Mouse (Mus musculus) gastrocnemius, postnatal 14 days (tissue): ENCODE measurements around the gene Sf3a2. TPM values are rescaled to one million over a fixed set of nuclear protein-coding genes. Genes with fewer than 3 reads are reported as not detected.

ENCODE experiments used
- DNase-seq: peaks from one replicate; pipeline ENCODE4 v3.0.0; 2021; ENCODE audit warnings: mixed read lengths
- intact Hi-C: fragments of 180-260 bp; cut with DNase I; formaldehyde crosslinking; loops from one replicate; pipeline ENCODE4 v1.15.1; 2025; ENCODE audit warnings: low total_unique reads
- long read RNA-seq, 2 experiments: library from polyadenylated mRNA; stranded (forward); transcript quantifications; one replicate each; pipeline ENCODE4 v2.0.0; 2021
- total RNA-seq, 2 experiments: library from RNA; stranded (reverse); gene quantifications; 2 replicates each; pipeline ENCODE4 v1.2.3; 2021

Gene Sf3a2
- 10 to 100 TPM; 23.6 to 30.0 TPM for total RNA-seq
- long read RNA-seq, experiment 1, transcript Sf3a2-203 (9 exons, 2,213 nt): major isoform, 21 of 30 reads
- long read RNA-seq, experiment 1, partial matches to known transcripts: 3 of 30 reads
- long read RNA-seq, experiment 1, other reads (novel, unspliced or antisense): 5 of 30 reads
- long read RNA-seq, experiment 2, transcript Sf3a2-203 (9 exons, 2,213 nt): major isoform, 32 of 41 reads
- long read RNA-seq, experiment 2, partial matches to known transcripts: 0 of 41 reads
- long read RNA-seq, experiment 2, other reads (novel, unspliced or antisense): 7 of 41 reads

GRCm38 (mm10) chr10:80798150-80799006 lies at the start of gene Sf3a2, which contains the start of gene Plekhj1:
Gene Sf3a2 (plus strand): TSS chr10:80798198.
Gene Plekhj1 (minus strand): TSS chr10:80798626.
- peak; percentile 95 for DNase-seq
- intact Hi-C loops: no loop called here

GRCm38 (mm10) chr10:80748609-80749008 lies 49.4 kb upstream of the Sf3a2 start:
- intact Hi-C loops: loop anchor here (2.0 to 5.0 kb wide), 2 partner anchors 44 to 128 kb away; no protein-coding TSS in a partner anchor
- peak; percentile 65 for DNase-seq

- intact Hi-C loops: no loop called here
Observed at GRCm38 (mm10) chr10:80751188-80751832, 46.7 kb upstream of the Sf3a2 start.

DNA sequence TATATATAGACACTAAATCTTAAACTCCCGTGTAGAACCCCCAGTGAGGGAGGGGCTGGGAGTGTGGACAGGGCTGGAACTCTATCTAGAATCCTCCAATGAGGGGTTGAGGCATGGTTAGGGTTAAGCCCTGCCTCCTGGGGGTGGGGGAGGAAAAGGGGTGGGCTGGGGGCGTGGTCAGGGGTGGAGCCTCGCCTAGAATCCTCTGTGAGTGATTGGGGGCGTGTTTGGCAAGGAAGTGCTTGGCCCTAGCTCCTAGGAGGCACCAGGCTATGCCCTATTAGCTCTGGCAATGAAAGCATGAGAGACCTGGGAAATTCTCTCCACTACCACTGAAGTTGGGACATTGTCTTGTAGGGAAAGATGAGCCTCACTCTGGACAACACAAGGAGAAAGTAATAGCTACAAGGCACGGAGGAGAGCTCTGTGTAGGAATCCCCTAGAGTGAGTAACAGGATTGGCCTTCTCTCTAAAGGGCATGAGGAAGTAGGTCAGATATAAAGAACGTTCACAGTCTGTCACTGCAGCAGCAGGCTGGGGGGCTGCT lies 45.8 kb upstream of the Sf3a2 start:
- intact Hi-C loops: no loop called here
- DNase-seq: peak; percentile 90

More at GRCm38 (mm10) chr10:80751188-80751832, 46.7 kb upstream of the Sf3a2 start:
- DNase-seq: peak; percentile 74

DNA sequence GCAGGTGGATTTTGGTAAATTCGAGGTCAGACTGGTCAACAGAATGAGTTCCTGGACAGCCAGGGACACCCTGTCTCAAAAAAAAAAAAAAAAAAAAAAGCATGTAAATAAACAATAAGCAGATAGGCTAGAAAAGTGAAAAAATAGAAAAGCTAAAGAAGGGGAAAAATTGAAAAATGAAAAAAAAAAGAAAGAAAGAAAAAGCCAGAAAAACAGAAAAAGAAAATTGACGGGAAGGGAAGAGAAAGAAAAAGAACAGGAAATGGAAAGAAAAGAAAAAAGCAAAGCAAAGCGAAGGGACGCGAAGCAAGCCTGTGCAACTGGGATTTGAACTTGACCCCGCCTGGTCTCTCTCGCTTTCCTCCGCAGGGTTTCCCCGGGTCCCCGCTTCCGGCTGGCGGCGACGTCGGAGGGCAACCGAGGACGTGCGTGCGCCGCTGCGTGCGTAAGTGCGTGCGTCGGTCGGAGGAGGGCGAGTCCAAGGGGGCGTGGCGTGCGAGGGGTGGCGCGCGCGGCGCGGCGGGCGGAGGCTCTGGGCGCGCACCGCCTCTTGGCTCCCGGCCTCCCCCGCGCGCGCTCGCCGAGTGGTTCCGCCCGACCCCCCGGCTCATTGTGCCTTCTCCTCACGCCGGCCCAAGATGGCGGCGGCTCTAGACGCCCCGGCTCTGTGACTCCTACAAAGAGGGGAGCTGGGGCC lies 43.3 kb upstream of the Sf3a2 start, which contains the start of gene Dot1l:
TSS of gene Dot1l (plus strand) at position 613 of the 697 bp plus-strand sequence.
- intact Hi-C loops: no loop called here
- peak; percentile 99 for DNase-seq

- intact Hi-C loops: no loop called here
- DNase-seq: peak; percentile 49
Observed at GRCm38 (mm10) chr10:80755291-80756015, 42.5 kb upstream of the Sf3a2 start.

- no peak for DNase-seq
- intact Hi-C loops: no loop called here
Observed at GRCm38 (mm10) chr10:80756099-80756498, 41.9 kb upstream of the Sf3a2 start.

DNA sequence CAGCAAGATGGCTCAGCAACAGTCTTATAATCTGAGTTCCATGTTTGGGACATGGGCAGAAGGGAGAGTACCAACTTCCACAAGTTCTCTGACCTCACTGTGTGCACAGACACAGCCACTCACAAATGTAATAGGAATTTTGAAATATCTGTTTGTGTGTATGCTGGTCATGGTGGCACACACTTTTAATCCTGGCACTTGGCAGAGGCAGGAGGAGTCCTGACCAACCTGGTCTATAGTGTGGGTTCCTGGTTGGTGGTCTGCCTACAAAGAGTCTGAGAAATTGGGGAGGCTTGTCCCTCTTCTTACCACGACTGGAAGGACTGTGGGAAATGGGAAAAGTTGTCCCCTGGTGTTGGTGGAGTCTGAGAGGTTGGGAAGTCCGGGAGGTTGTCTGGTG lies 41.5 kb upstream of the Sf3a2 start:
- intact Hi-C loops: no loop called here
- DNase-seq: no peak

DNA sequence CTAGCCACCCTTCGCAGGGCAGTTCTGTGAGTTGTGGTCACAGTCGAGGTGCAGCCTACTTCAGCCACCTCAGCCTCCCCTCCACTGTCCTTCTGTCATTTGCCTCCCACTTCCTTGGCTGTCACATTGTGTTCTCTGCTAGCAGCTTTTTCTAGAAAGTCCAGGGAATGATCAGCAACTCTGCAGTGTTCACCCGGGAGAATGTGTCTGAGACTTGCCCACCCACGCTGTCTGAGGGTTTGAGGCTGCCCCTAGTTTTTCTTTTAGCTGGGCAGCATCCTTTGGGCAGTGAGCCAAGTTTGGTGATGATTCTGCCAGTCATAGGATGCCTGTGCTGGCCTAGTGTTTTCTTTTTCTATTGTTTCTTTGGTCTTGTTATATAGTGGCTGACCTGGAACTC lies 41.0 kb upstream of the Sf3a2 start:
- intact Hi-C loops: no loop called here
- no peak for DNase-seq

DNA sequence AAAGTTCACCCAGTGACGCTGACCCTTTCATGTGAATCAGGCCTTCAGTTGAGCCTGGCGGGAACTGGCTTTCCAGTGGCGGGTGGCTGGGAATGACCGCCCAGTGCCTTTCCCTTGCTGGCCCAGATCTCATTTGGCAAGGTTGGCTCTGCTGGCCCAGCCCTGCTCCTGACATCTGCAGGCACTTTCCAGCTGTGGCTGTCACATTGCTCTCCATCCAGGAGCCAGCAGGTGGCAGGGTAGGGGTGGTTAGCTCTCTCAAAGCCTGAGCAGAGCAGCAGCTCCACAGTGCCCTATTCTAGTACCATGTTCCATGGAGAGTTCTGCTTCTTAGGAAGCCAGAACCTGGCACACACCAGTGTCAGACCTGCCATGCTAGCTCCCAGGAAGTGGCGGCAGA lies 40.3 kb upstream of the Sf3a2 start:
- peak; percentile 88 for DNase-seq
- intact Hi-C loops: no loop called here

DNA sequence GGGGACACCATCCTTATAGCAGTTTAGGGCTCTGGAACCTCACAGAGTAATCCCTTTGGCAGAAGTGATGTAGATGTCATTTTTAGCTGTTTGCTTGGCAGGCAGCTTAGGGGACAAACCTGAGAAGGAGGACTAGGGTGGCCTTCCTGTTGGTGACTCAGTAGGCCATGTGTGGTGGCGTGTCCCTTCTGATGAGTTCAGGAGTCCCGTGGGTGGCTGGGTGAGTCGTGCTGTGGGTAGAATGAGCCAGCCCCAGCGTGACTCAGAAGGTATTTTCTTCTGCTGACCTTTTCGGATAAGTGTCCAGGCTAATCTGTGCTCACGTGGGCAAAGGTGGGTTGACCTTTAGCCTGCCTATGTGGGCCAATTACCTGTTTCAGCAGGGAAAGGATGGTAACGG lies 39.3 kb upstream of the Sf3a2 start:
- intact Hi-C loops: no loop called here
- no peak for DNase-seq

- intact Hi-C loops: no loop called here
- DNase-seq: no peak
Observed at GRCm38 (mm10) chr10:80760596-80761524, 37.1 kb upstream of the Sf3a2 start.

- intact Hi-C loops: no loop called here
- no peak for DNase-seq
Observed at GRCm38 (mm10) chr10:80761821-80762220, 36.2 kb upstream of the Sf3a2 start.

- no peak for DNase-seq
- intact Hi-C loops: no loop called here
Observed at GRCm38 (mm10) chr10:80763502-80763901, 34.5 kb upstream of the Sf3a2 start.

DNA sequence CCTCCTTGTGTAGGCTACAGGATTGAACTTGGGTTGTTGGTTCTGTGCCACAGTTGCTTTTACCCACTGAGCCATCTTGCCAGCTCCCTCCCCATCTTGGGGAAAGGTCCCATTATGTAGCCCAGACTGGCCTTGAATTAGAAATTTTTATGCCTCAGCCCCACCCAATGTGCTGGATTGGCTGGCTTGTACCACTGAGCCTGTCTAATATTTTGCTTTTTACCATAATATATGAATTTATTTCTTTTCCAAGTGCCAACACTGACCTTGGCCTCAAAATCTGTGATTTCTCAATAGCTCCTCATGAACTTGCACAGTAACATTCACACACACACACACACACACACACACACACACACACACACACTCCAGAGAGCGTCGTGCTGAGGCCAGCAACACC lies 32.3 kb upstream of the Sf3a2 start:
- intact Hi-C loops: no loop called here
- DNase-seq: no peak

- DNase-seq: no peak
- intact Hi-C loops: no loop called here
Observed at GRCm38 (mm10) chr10:80766161-80766815, 31.7 kb upstream of the Sf3a2 start.

GRCm38 (mm10) chr10:80768365-80768764 lies 29.6 kb upstream of the Sf3a2 start:
- intact Hi-C loops: no loop called here
- DNase-seq: no peak
